Mouse (Mus musculus) lung, embryonic 15.5 days (tissue): ENCODE results near the gene Ciita. TPM values are rescaled to one million over a fixed set of nuclear protein-coding genes. Genes with fewer than 3 reads are reported as not detected.

Experiments used
- ATAC-seq: fragments of 200-750 bp; cut with Nextera tagmentation; 2 replicates; pipeline ENCODE4 v1.8.0; 2017; ENCODE audit warnings: moderate number of reproducible peaks, borderline replicate concordance; ENCODE audit not compliant: low FRiP score, low TSS enrichment; ENCODE audit errors: extremely low read depth
- H3K27ac ChIP-seq: fragments of 300-500 bp; sonication (generic); 2 replicates; pipeline ENCODE4 v1.5.1; 2015; ENCODE audit warnings: moderate library complexity, mild to moderate bottlenecking, inconsistent platforms
- H3K27me3 ChIP-seq: fragments of 300-500 bp; sonication (generic); 2 replicates; pipeline ENCODE4 v1.6.1; 2015; ENCODE audit warnings: inconsistent platforms
- H3K36me3 ChIP-seq: fragments of 300-500 bp; sonication (generic); 2 replicates; pipeline ENCODE4 v1.6.1; 2015; ENCODE audit warnings: inconsistent platforms
- H3K4me1 ChIP-seq: fragments of 300-500 bp; sonication (generic); 2 replicates; pipeline ENCODE4 v1.6.1; 2015; ENCODE audit warnings: inconsistent platforms
- H3K4me2 ChIP-seq: fragments of 300-500 bp; sonication (generic); 2 replicates; pipeline ENCODE4 v1.6.1; 2015; ENCODE audit warnings: inconsistent platforms, mild to moderate bottlenecking, moderate library complexity
- H3K4me3 ChIP-seq: fragments of 300-500 bp; sonication (generic); 2 replicates; pipeline ENCODE4 v1.5.1; 2015; ENCODE audit warnings: mild to moderate bottlenecking, inconsistent platforms
- H3K9ac ChIP-seq: fragments of 300-500 bp; sonication (generic); 2 replicates; pipeline ENCODE4 v1.6.1; 2015; ENCODE audit warnings: inconsistent platforms
- H3K9me3 ChIP-seq: fragments of 300-500 bp; sonication (generic); 2 replicates; pipeline ENCODE4 v1.6.1; 2016; ENCODE audit warnings: inconsistent platforms
- whole genome bisulfite sequencing: fragments of 180-500 bp; shearing (Covaris S2); methylation state at CpG from one replicate; pipeline ENCODE4 v1.1.7; 2015; 5-methylcytosine and 5-hydroxymethylcytosine counted together
- polyA plus RNA-seq: library from polyadenylated mRNA; unstranded; fragments of >200 nt; fragmentation: Nextera tagmentation; extraction: Ambion mirVana; gene quantifications from 2 replicates; pipeline ENCODE4 v1.2.1, GENCODE M21; 2015

The Ciita gene
- polyA plus RNA-seq, 1 experiment from 2014 or later, result 1.00 TPM

DNA sequence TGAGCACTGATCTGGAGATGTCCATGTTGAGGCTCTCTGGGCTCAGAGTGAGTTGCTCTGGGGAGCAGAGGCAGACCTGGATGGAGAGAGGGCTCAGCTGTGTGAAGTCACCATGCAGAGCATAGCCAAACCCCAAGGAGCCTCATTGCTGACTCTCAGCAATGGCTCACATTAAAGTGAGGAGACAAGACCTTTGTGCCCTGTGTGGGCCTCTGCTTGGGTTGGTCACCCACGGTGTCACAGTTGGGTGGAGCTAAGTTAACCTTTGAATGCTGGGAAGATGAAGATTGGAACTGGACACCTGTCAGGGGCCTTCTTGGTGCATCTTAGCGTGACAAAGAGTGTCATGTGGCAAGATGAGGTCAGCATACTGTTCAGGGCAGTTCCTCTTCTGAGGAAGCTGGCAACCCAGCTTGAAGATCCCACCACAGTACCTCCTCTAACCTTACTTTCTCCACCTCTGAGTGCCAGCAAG is 16.0 kb downstream of the Ciita start:
- no peaks in the 10 kb centered on the region for H3K36me3 ChIP-seq
- no peak for ATAC-seq
- no peaks in the 10 kb centered on the region for H3K9me3 ChIP-seq
- no peaks in the 10 kb centered on the region for H3K27me3 ChIP-seq
- no peaks in the 10 kb centered on the region for H3K4me1 ChIP-seq
- 58% methylated on average over 2 of the region's 2 CpGs for WGBS
- H3K4me2 ChIP-seq, result no peak overlapping the region
- H3K9ac ChIP-seq, result no peak overlapping the region
- no peak overlapping the region for H3K4me3 ChIP-seq
- no peak overlapping the region for H3K27ac ChIP-seq

DNA sequence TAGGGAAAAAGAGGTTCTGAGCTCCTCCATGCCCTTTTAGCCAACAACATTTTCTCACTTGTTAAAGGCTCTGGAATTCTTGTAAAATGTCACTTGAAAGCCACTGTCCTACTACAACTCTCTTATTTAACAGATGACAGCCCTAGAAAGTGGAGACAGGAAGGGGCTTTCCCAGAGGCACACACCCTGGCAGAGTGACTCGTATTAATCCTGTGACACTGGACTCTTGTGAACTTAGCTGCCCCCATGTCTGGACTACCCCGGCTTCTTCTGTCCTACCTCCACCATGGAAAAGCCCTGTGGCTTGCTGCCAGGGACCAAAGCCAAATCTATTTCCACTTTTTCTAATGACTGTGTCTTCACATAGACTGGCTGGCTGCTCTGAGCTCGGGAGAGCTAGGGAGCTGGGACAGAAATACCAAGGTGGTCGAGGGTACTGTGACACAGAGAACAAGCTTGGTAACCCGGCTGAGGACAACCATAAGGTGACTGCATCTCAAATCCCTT is 18.3 kb downstream of the Ciita start:
- Histone ChIP-seq H3K4me2 (no peak overlapping the region), H3K4me1 (no peaks in the 10 kb centered on the region), H3K4me3 (no peak overlapping the region), H3K27ac (no peak overlapping the region), H3K27me3 (no peaks in the 10 kb centered on the region), H3K36me3 (no peaks in the 10 kb centered on the region), H3K9ac (no peak overlapping the region), H3K9me3 (no peaks in the 10 kb centered on the region)
- 40% methylated on average over 5 of the region's 5 CpGs for WGBS
- no peak for ATAC-seq

DNA sequence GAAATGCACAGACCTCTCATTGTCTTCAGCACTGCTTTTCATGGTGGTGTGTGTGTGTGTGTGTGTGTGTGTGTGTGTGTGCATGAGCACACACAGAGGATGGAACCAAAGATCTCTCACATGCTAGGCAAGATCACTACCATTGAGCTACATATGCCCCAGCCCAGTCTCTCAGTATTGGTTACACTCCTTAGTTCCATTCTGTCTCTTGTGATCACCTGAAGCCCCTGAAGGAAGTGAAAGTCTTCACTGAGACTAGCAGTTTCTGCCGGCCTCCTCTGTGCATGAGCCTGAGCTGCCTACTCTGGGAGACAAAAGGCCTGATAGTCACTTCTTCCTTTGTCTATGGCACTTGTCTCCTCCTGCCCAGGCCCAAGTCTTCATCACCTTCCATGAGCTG is 19.3 kb downstream of the Ciita start:
- Histone ChIP-seq H3K4me2 (no peak overlapping the region), H3K9me3 (no peaks in the 10 kb centered on the region), H3K27me3 (no peaks in the 10 kb centered on the region), H3K4me3 (no peak overlapping the region), H3K36me3 (no peaks in the 10 kb centered on the region), H3K4me1 (no peaks in the 10 kb centered on the region), H3K27ac (no peak overlapping the region), H3K9ac (no peak overlapping the region)
- ATAC-seq, result no peak
- WGBS, result 32% methylated on average over 1 of the region's 1 CpGs

DNA sequence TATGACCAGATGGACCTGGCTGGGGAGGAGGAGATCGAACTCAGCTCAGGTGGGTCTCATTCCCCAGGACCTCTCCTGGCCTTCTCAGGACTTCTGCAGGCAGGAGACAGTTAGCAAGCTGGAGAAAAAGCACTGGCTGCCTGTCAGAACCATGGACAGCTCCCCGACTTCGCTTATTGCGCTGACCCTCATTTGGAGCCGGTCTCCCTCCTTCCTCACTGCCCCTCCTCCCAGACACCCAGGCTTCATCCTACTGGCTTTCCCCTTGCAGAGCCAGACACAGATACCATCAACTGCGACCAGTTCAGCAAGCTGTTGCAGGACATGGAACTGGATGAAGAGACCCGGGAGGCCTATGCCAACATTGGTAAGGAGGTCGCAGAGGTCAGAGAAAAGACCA is 22.0 kb downstream of the Ciita start:
- H3K36me3 ChIP-seq, result no peaks in the 10 kb centered on the region
- no peaks in the 10 kb centered on the region for H3K27me3 ChIP-seq
- ATAC-seq, result no peak
- 18% methylated on average over 8 of the region's 8 CpGs for WGBS
- no peak overlapping the region for H3K4me3 ChIP-seq
- H3K4me2 ChIP-seq, result no peak overlapping the region
- no peak overlapping the region for H3K27ac ChIP-seq
- H3K4me1 ChIP-seq, result no peaks in the 10 kb centered on the region
- no peak overlapping the region for H3K9ac ChIP-seq
- no peaks in the 10 kb centered on the region for H3K9me3 ChIP-seq

- Histone ChIP-seq H3K9ac (no peak overlapping the region), H3K27ac (no peak overlapping the region), H3K36me3 (no peaks in the 10 kb centered on the region), H3K4me2 (no peak overlapping the region), H3K4me3 (no peak overlapping the region), H3K27me3 (no peaks in the 10 kb centered on the region), H3K9me3 (no peaks in the 10 kb centered on the region), H3K4me1 (no peaks in the 10 kb centered on the region)
- 57% methylated on average over 2 of the region's 2 CpGs for WGBS
- no peak for ATAC-seq
Measured at GRCm38 (mm10) chr16:10503058-10503457, 23.2 kb downstream of the Ciita start.

GRCm38 (mm10) chr16:10507445-10507844 is 27.6 kb downstream of the Ciita start:
- no peaks in the 10 kb centered on the region for H3K4me1 ChIP-seq
- H3K36me3 ChIP-seq, result no peaks in the 10 kb centered on the region
- no peak overlapping the region for H3K9ac ChIP-seq
- H3K4me3 ChIP-seq, result no peak overlapping the region
- no peak overlapping the region for H3K4me2 ChIP-seq
- no peaks in the 10 kb centered on the region for H3K9me3 ChIP-seq
- 66% methylated on average over 4 of the region's 4 CpGs for WGBS
- ATAC-seq, result no peak
- no peak overlapping the region for H3K27ac ChIP-seq
- no peaks in the 10 kb centered on the region for H3K27me3 ChIP-seq

DNA sequence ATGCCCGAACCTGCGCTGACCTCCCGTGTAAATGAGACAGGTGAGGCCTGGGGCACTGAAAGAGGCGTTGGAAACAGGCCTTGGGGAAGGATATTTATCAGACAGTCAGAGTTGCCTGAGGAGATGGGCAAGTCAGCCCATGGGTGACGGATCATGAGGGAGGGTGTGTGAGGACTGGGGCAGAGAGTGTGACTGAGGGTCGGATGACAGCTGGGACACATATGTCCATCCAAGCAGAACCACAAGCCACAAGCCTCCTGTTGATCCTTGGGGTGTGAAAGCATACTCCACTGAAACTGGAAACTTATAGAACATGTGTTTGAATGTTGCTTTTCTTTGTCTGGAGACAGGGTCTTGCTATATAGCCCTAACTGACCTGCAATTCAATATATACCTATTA is 28.8 kb downstream of the Ciita start:
- H3K27ac ChIP-seq, result no peak overlapping the region
- H3K4me1 ChIP-seq, result no peaks in the 10 kb centered on the region
- H3K9ac ChIP-seq, result no peak overlapping the region
- H3K4me2 ChIP-seq, result no peak overlapping the region
- H3K36me3 ChIP-seq, result no peaks in the 10 kb centered on the region
- H3K27me3 ChIP-seq, result no peaks in the 10 kb centered on the region
- H3K9me3 ChIP-seq, result no peaks in the 10 kb centered on the region
- no peak for ATAC-seq
- 45% methylated on average over 6 of the region's 6 CpGs for WGBS
- no peak overlapping the region for H3K4me3 ChIP-seq

GRCm38 (mm10) chr16:10510477-10511133 is 30.7 kb downstream of the Ciita start:
- ATAC-seq, result 0 out of 2 replicates have a peak, but pooled peaks have one; percentile 41
- H3K36me3 ChIP-seq, result no peaks in the 10 kb centered on the region
- no peak overlapping the region for H3K4me3 ChIP-seq
- H3K27ac ChIP-seq, result no peak overlapping the region
- H3K4me2 ChIP-seq, result no peak overlapping the region
- no peaks in the 10 kb centered on the region for H3K9me3 ChIP-seq
- WGBS, result 46% methylated on average over 14 of the region's 14 CpGs
- H3K27me3 ChIP-seq, result no peaks in the 10 kb centered on the region
- no peak overlapping the region for H3K9ac ChIP-seq
- H3K4me1 ChIP-seq, result no peaks in the 10 kb centered on the region

GRCm38 (mm10) chr16:10511134-10511520 is 31.3 kb downstream of the Ciita start:
- Histone ChIP-seq H3K36me3 (no peaks in the 10 kb centered on the region), H3K4me3 (no peak overlapping the region), H3K27ac (no peak overlapping the region), H3K9me3 (no peaks in the 10 kb centered on the region), H3K4me1 (no peaks in the 10 kb centered on the region), H3K4me2 (no peak overlapping the region), H3K9ac (no peak overlapping the region), H3K27me3 (no peaks in the 10 kb centered on the region)
- no peak for ATAC-seq
- WGBS, result 77% methylated on average over 12 of the region's 12 CpGs

DNA sequence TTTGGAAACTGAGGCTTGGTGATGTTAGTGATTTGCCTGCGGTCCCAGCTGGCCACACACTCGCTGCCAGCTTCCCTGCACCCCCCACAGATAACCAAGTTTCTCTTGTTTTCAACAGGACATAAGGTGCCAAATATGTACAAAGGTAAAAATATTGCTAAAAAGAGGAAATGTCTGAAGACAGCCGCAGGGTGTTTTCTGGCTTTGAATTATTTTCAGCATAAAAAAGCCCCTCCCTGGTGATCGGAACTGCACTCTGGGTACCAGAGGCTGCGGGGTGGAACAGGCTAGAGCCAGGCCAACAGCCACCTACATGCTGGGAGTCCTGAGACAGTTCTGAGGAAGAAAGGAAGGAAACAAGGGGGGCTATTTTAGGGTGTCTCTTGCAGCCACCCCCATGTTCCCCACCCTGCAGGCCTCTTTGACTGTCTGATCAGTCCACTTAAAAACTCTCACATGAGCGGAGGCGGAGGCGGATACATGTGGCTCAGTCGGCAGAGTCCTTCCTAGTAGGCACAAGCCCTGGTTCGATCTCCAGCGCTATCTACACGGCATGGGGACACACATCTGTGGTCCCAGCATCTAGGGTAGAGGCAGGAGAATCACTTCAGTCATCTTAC is 36.2 kb downstream of the Ciita start:
- H3K4me3 ChIP-seq, result no peak overlapping the region
- H3K9ac ChIP-seq, result no peak overlapping the region
- H3K36me3 ChIP-seq, result no peaks in the 10 kb centered on the region
- H3K27me3 ChIP-seq, result no peaks in the 10 kb centered on the region
- 85% methylated on average over 12 of the region's 12 CpGs for whole genome bisulfite sequencing
- H3K4me2 ChIP-seq, result no peak overlapping the region
- ATAC-seq, result no peak
- H3K9me3 ChIP-seq, result no peaks in the 10 kb centered on the region
- H3K27ac ChIP-seq, result no peak overlapping the region
- H3K4me1 ChIP-seq, result no peaks in the 10 kb centered on the region

DNA sequence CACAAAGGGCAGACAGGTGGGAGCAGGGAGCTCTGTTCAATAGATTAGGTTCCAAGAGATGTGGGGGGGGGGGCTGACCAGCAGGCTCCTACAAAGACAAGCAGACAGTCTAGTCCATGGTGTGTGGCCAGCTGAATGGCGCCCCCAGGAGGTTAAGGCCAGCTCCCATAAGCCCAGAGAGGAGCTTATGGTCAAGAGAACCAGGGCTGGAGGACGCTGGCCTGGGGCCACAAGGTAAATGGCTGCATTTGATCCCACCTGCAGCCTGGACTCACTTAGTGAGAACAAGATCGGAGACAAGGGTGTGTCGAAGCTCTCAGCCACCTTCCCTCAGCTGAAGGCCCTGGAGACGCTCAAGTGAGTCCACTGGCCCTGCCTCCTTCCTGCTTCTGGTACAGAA is 38.2 kb downstream of the Ciita start:
- Histone ChIP-seq H3K4me1 (no peaks in the 10 kb centered on the region), H3K4me3 (no peak overlapping the region), H3K9ac (no peak overlapping the region), H3K36me3 (no peaks in the 10 kb centered on the region), H3K27ac (no peak overlapping the region), H3K9me3 (no peaks in the 10 kb centered on the region), H3K4me2 (no peak overlapping the region), H3K27me3 (no peaks in the 10 kb centered on the region)
- 46% methylated on average over 5 of the region's 5 CpGs for WGBS
- ATAC-seq, result no peak

GRCm38 (mm10) chr16:10520908-10521614 is 41.2 kb downstream of the Ciita start:
- Histone ChIP-seq H3K27ac (no peak overlapping the region), H3K9ac (no peak overlapping the region), H3K4me3 (no peak overlapping the region), H3K4me2 (no peak overlapping the region), H3K36me3 (no peaks in the 10 kb centered on the region), H3K27me3 (no peaks in the 10 kb centered on the region), H3K4me1 (no peaks in the 10 kb centered on the region), H3K9me3 (no peaks in the 10 kb centered on the region)
- WGBS, result 41% methylated on average over 2 of the region's 2 CpGs
- ATAC-seq, result peak; percentile 60; the same call in 1 of the 2 replicates
